Mouse (Mus musculus) MEL (cell line): ENCODE data around the gene Tex22. TPM values are rescaled to one million over a fixed set of nuclear protein-coding genes. Genes with fewer than 3 reads are reported as not detected.

Experiments
- DNase-seq: peaks from one replicate; pipeline ENCODE4 v3.0.0; 2011; ENCODE audit warnings: low read depth, low spot score
- H3K27ac ChIP-seq: 2 replicates; pipeline ENCODE4 v1.5.1; 2012; ENCODE audit warnings: low read depth, mild to moderate bottlenecking, control low read depth, low read length, moderate library complexity; ENCODE audit not compliant: control insufficient read depth
- H3K27me3 ChIP-seq, 2 experiments: fragments of 150-350 bp in 1 of 2; sonication (generic) in 1 of 2; 2 replicates each; pipeline ENCODE4 v1.6.1; 2012; ENCODE audit warnings: low read length in 2 of 2, mild to moderate bottlenecking in 2 of 2, improper control_type of control experiment in 1 of 2, moderate library complexity in 1 of 2; ENCODE audit not compliant: insufficient read depth in 2 of 2, control insufficient read depth in 1 of 2
- H3K36me3 ChIP-seq, 2 experiments: 2 replicates each; pipeline ENCODE4 v1.6.1; 2012 to 2014; ENCODE audit warnings: low read length in 2 of 2, improper control_type of control experiment in 1 of 2, inconsistent platforms in 1 of 2, mild to moderate bottlenecking in 1 of 2; ENCODE audit not compliant: insufficient read depth in 2 of 2, control insufficient read depth in 1 of 2
- H3K4me1 ChIP-seq, 2 experiments: fragments of 150-350 bp in 1 of 2; sonication (generic) in 1 of 2; 2 replicates each; pipeline ENCODE4 v1.6.1; 2012; ENCODE audit warnings: low read length in 2 of 2, improper control_type of control experiment in 1 of 2, mild to moderate bottlenecking in 1 of 2; ENCODE audit not compliant: insufficient read depth in 2 of 2, control insufficient read depth in 1 of 2
- H3K4me3 ChIP-seq, 2 experiments: fragments of 150-350 bp in 1 of 2; sonication (generic) in 1 of 2; 2 replicates each; pipeline ENCODE4 v1.5.1; 2012; ENCODE audit warnings: low read depth in 2 of 2, low read length in 2 of 2, mild to moderate bottlenecking in 2 of 2, moderate library complexity in 2 of 2, control low read depth in 1 of 2, improper control_type of control experiment in 1 of 2; ENCODE audit not compliant: control insufficient read depth in 1 of 2, insufficient read depth in 1 of 2
- H3K79me2 ChIP-seq: 2 replicates; pipeline ENCODE4 v1.6.1; 2012; ENCODE audit warnings: mild to moderate bottlenecking, low read length, moderate library complexity; ENCODE audit not compliant: control insufficient read depth, poor library complexity, insufficient read depth
- H3K9ac ChIP-seq: 2 replicates; pipeline ENCODE4 v1.6.1; 2012; ENCODE audit warnings: low read depth, mild to moderate bottlenecking, control low read depth, low read length, moderate library complexity; ENCODE audit not compliant: control insufficient read depth, poor library complexity, severe bottlenecking
- H3K9me3 ChIP-seq: fragments of 150-350 bp; sonication (generic); replicated peaks from 2 replicates; pipeline ENCODE4 v1.6.1; 2012; ENCODE audit warnings: mild to moderate bottlenecking, low read length, improper control_type of control experiment, moderate library complexity; ENCODE audit not compliant: insufficient read depth
- CHD1 ChIP-seq: IDR thresholded peaks from 2 replicates; pipeline ENCODE4 v1.6.1; 2012; ENCODE audit warnings: low read depth, mild to moderate bottlenecking, inconsistent platforms, low read length, improper control_type of control experiment
- CTCF ChIP-seq, 3 experiments: IDR thresholded peaks in 2 of 3; conservative IDR thresholded peaks in 1 of 3; 2 replicates each; pipeline ENCODE4 v1.5.1; 2011 to 2012; ENCODE audit warnings: low read length in 3 of 3, low read depth in 2 of 3, mild to moderate bottlenecking in 2 of 3, improper control_type of control experiment in 1 of 3, inconsistent platforms in 1 of 3, mixed read lengths in 1 of 3, moderate library complexity in 1 of 3; ENCODE audit not compliant: control insufficient read depth in 1 of 3, insufficient read depth in 1 of 3, poor library complexity in 1 of 3, severe bottlenecking in 1 of 3
- ELF1 ChIP-seq: IDR thresholded peaks from 2 replicates; pipeline ENCODE4 v1.6.1; 2014; ENCODE audit warnings: low read depth, mild to moderate bottlenecking, inconsistent platforms, low read length, improper control_type of control experiment, moderate library complexity
- EP300 ChIP-seq, 2 experiments: IDR thresholded peaks; 2 replicates each; pipeline ENCODE4 v1.6.1; 2011; ENCODE audit warnings: improper control_type of control experiment in 2 of 2, low read length in 2 of 2, low read depth in 1 of 2, mild to moderate bottlenecking in 1 of 2
- GABPA ChIP-seq: IDR thresholded peaks from 2 replicates; pipeline ENCODE4 v1.6.1; 2012; ENCODE audit warnings: low read depth, mild to moderate bottlenecking, inconsistent platforms, low read length, improper control_type of control experiment, moderate library complexity
- JUND ChIP-seq: IDR thresholded peaks from 2 replicates; pipeline ENCODE4 v1.6.1; 2011; ENCODE audit warnings: low read depth, mild to moderate bottlenecking, improper control_type of control experiment, low read length
- MAX ChIP-seq: IDR thresholded peaks from 2 replicates; pipeline ENCODE4 v1.6.1; 2011; ENCODE audit warnings: low read length, improper control_type of control experiment
- MAZ ChIP-seq: IDR thresholded peaks from 2 replicates; pipeline ENCODE4 v1.6.1; 2012; ENCODE audit warnings: low read depth, mild to moderate bottlenecking, inconsistent platforms, low read length, improper control_type of control experiment
- MYB ChIP-seq: IDR thresholded peaks from 2 replicates; pipeline ENCODE4 v1.6.1; 2011; ENCODE audit warnings: mild to moderate bottlenecking, low read depth, low read length, improper control_type of control experiment
- MYC ChIP-seq: IDR thresholded peaks from 2 replicates; pipeline ENCODE4 v1.6.1; 2011; ENCODE audit warnings: low read depth, mild to moderate bottlenecking, low read length, improper control_type of control experiment, moderate library complexity
- NRF1 ChIP-seq: IDR thresholded peaks from 2 replicates; pipeline ENCODE4 v1.6.1; 2014; ENCODE audit warnings: low read depth, mild to moderate bottlenecking, inconsistent platforms, low read length, improper control_type of control experiment, moderate library complexity; ENCODE audit not compliant: poor library complexity, insufficient read depth, severe bottlenecking
- POLR2A ChIP-seq, 2 experiments: IDR thresholded peaks; 2 replicates each; pipeline ENCODE4 v1.6.1; 2011 to 2012; ENCODE audit warnings: low read length in 2 of 2, mild to moderate bottlenecking in 2 of 2, control low read depth in 1 of 2, improper control_type of control experiment in 1 of 2, low read depth in 1 of 2, moderate library complexity in 1 of 2; ENCODE audit not compliant: control insufficient read depth in 1 of 2, insufficient read depth in 1 of 2, poor library complexity in 1 of 2
- POLR2AphosphoS2 ChIP-seq: IDR thresholded peaks from 2 replicates; pipeline ENCODE4 v1.6.1; 2011; ENCODE audit warnings: low read length, improper control_type of control experiment
- POLR2AphosphoS5 ChIP-seq: IDR thresholded peaks from 2 replicates; pipeline ENCODE4 v1.6.1; 2012; ENCODE audit warnings: low read depth, borderline replicate concordance, mild to moderate bottlenecking, inconsistent platforms, low read length, moderate library complexity, mixed read lengths
- TCF12 ChIP-seq: IDR thresholded peaks from 2 replicates; pipeline ENCODE4 v1.6.1; 2014; ENCODE audit warnings: low read depth, mild to moderate bottlenecking, inconsistent platforms, low read length, improper control_type of control experiment, moderate library complexity
- UBTF ChIP-seq: IDR thresholded peaks from 2 replicates; pipeline ENCODE4 v1.6.1; 2012; ENCODE audit warnings: low read depth, mild to moderate bottlenecking, inconsistent platforms, low read length, improper control_type of control experiment, moderate library complexity, borderline replicate concordance; ENCODE audit not compliant: insufficient read depth
- ZKSCAN1 ChIP-seq: IDR thresholded peaks from 2 replicates; pipeline ENCODE4 v1.6.1; 2012; ENCODE audit warnings: low read depth, mild to moderate bottlenecking, inconsistent platforms, low read length, improper control_type of control experiment, moderate library complexity
- ZNF384 ChIP-seq: IDR thresholded peaks from 2 replicates; pipeline ENCODE4 v1.6.1; 2012; ENCODE audit warnings: low read depth, mild to moderate bottlenecking, inconsistent platforms, low read length, improper control_type of control experiment
- polyA plus RNA-seq, 2 experiments: library from polyadenylated mRNA; stranded (reverse) in 1 of 2; unstranded in 1 of 2; fragments of >175 nt in 1 of 2; fragments of >200 nt in 1 of 2; gene quantifications; 2 replicates each; pipeline versions ENCODE4 v1.2.1 to v1.2.4; 2012; ENCODE audit warnings: low replicate concordance in 2 of 2, low read depth in 1 of 2; ENCODE audit not compliant: insufficient read length in 2 of 2, insufficient read depth in 1 of 2, missing spikeins in 1 of 2
- total RNA-seq: library from RNA; depleted of rRNA; stranded (reverse); fragments of 300-350 nt; gene quantifications from 2 replicates; pipeline ENCODE4 v1.2.3, GENCODE M21; 2012

The Tex22 gene
- total and polyA plus RNA-seq, 3 experiments = 0.43 to 0.65 TPM; not detected in 1

DNA sequence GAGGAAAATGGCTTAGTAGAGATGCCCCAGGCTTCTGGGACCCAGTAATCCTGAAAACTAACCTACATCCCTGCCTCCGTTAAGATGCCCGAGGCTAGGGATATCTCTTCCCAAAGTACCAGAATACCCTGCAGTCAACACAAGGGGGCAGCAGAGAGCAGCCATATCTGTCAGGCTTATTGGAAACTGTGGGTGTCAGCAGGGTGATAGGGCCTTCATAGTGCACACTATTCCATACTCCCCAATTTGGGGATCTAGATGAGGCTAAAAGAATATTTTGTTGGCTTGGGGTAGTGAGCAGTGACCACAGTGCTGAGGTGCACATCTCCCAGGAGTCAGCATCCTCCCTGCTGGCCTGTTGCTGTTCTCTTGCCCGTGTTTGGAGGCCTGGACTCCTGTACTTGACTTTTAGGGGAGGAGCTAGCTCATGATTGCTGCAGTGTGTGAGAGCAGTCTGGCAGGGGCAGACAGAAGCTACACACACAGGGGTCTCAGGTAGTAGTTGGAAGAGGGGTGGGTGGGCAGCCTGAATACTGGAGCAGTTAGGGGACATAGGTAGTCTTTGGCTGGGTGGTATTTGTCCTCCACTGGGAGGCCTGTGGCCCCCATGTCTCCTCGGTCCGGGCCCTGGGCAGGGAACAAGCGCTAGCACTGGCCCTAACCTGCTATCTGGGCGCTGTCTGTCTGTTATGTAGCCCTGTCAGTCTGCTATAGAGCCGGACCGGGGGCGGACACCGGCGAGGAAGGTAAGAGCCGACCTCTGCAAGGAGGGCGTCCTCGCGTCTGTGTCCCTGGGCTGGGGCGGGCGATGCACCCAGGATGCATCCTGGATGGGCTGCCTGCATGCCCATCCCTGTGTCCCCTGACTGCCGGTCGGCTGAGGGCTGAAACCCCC is 45.5 kb downstream of the Tex22 start (continued):
- TF ChIP-seq NRF1 (no peak), MYC (0 out of 2 replicates have a peak, but pooled peaks have one; percentile 25), ZNF384 (no peak), CHD1 (no peak), TCF12 (no peak), UBTF (no peak), JUND (0 out of 2 replicates have a peak, but pooled peaks have one; percentile 46), MAX (peak; percentile 37; the same call in 1 of the 2 replicates), CTCF (IDR thresholded peaks at IDR 0.05 in 2 of 3, conservative IDR thresholded peaks at IDR 0.05 in 1 of 3; ENCODE audit: control insufficient read depth in 1 of 3, insufficient read depth in 1 of 3, low read depth in 2 of 3, low read length in 3 of 3, poor library complexity in 1 of 3, severe bottlenecking in 1 of 3) (peak in 2 of 3 experiments; percentile 99 to 100; a peak in 4 of 6 replicates), ELF1 (0 out of 2 replicates have a peak, but pooled peaks have one; percentile 11), MAZ (0 out of 2 replicates have a peak, but pooled peaks have one; percentile 56), EP300 (IDR thresholded peaks at IDR 0.05; ENCODE audit: low read depth in 1 of 2, low read length in 2 of 2) (no peak), ZKSCAN1 (no peak)

DNA sequence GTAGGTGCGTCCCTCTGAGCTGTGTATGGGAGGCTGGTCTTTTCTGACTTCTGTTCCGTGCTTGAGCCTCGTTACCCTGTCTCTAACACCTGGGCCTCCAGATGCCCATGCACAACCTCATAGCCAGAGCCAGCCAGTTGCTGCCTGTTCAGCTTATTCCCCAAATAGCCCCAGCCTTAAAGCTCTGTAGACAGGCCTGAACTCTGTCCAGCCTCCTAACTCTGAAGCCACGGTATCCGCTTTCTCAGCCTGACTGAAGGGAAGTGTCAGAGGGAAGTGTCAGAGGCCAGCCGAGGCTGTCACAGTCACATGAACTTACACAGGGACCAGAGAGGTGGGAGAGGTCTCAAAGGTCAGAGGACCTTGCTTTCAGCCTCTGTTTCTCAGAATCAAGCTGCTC is 50.4 kb downstream of the Tex22 start:
- Histone ChIP-seq H3K27ac (no peak overlapping the region), H3K4me3 (no peak overlapping the region), H3K4me1 (no peaks in the 10 kb centered on the region), H3K27me3 (no peaks in the 10 kb centered on the region), H3K36me3 (peaks cover 0 to 82% of the 10 kb centered on the region in 2 experiments; a peak in 2 of 4 replicates), H3K9ac (no peak overlapping the region), H3K9me3 (no peaks in the 10 kb centered on the region), H3K79me2 (no peaks in the 10 kb centered on the region)
- no peak for DNase-seq
- TF ChIP-seq POLR2A (IDR thresholded peaks at IDR 0.05; ENCODE audit: control insufficient read depth in 1 of 2, insufficient read depth in 1 of 2, low read depth in 1 of 2, low read length in 2 of 2, poor library complexity in 1 of 2) (peak in 1 of 2 experiments; percentile 20; a peak in 1 of 4 replicates), POLR2AphosphoS5 (no peak)

DNA sequence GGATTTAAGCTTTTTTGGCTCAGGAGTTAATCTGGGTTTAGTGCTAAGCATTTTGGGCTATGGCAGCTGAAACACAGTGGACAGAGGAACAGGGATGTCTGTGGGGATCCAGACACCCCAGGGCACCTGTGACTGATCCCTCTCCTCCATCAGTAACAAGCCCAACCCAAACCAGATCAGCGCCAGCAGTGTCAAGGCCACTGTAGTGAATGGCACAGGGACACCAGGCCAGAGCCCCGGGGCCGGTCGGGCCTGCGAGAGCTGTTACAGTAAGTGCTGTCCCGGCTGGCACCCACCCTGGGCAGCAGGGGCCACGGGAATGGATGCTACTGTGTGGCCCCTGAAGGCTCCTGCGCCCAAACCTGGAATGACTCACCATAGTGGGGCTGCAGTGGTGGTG is 56.4 kb downstream of the Tex22 start:
- no peaks in the 10 kb centered on the region for H3K79me2 ChIP-seq
- H3K36me3 ChIP-seq = peaks cover 0 to 62% of the 10 kb centered on the region in 2 experiments; a peak in 2 of 4 replicates
- no peak for TF ChIP-seq GABPA
- no peak for TF ChIP-seq ZKSCAN1
- TF ChIP-seq POLR2AphosphoS2 = 0 out of 2 replicates have a peak, but pooled peaks have one; percentile 22
- no peak for TF ChIP-seq MYB
- no peaks in the 10 kb centered on the region for H3K9me3 ChIP-seq
- no peak overlapping the region for H3K4me3 ChIP-seq
- no peaks in the 10 kb centered on the region for H3K4me1 ChIP-seq
- no peak overlapping the region for H3K9ac ChIP-seq
- DNase-seq = no peak
- H3K27ac ChIP-seq = no peak overlapping the region
- H3K27me3 ChIP-seq = no peaks in the 10 kb centered on the region
